Comparison of ENCODE assay signal across 9 mouse cellular contexts in the genomic region with DNA sequence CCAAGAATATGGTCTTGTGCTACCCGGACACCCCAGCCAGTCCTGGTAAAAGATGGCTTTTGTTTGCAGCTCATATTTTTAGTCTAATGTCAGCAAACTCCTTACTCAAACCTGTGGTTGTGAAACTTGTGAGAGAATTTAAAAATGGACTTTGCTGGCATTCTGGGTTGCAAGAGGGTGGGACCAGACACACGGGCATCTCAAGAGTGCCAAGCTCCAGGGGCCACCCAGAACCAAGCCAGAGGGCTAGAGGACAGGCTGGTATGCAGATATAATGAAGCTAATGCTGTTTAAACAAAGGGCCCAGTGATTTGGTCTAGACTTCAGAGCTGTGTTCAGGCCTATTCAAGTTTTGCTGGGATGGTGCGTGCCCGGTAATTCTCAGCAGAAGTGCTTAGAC. TPM values are rescaled to one million over a fixed set of nuclear protein-coding genes. Genes with fewer than 3 reads are reported as not detected.
DNase-seq lines count a peak whose midpoint lies in the region; ATAC-seq and TF ChIP-seq lines count a peak whose summit lies in the region.
"Had no signal": no experiment of that assay in that cellular context is flagged by ENCODE, and none has a peak within 500 bp of the region (broad histone marks: within the 10 kb centered on the region; RNA-seq: fewer than 3 reads in every experiment).

No protein-coding gene starts in this region.

- no peak for TF ChIP-seq POLR2A in bone marrow, adult 2 months (IDR thresholded peaks at IDR 0.05; ENCODE audit: borderline replicate concordance, control insufficient read depth, low read depth, low read length)

- H3K9ac ChIP-seq in heart, embryonic 16.5 days (ENCODE audit: low read length): peak overlapping the region; percentile 87
- H3K9ac ChIP-seq in hindbrain, embryonic 13.5 days: peak overlapping the region; percentile 88
- peak overlapping the region; percentile 77; the same call in 1 of the 2 replicates for H3K9ac ChIP-seq in midbrain, embryonic 15.5 days

- peaks cover 4% of the 10 kb centered on the region; the same call in 1 of the 2 replicates for H3K27me3 ChIP-seq in heart, embryonic 16.5 days (ENCODE audit: control insufficient read depth, insufficient read depth, low read length)
- H3K27me3 ChIP-seq in hindbrain, embryonic 13.5 days: peaks cover 19% of the 10 kb centered on the region
- peaks cover 10% of the 10 kb centered on the region; the same call in 1 of the 2 replicates for H3K27me3 ChIP-seq in midbrain, embryonic 15.5 days (replicated peaks)

- no peak for TF ChIP-seq CTCF in bone marrow, adult 2 months (IDR thresholded peaks at IDR 0.05; ENCODE audit: control insufficient read depth, insufficient read depth, low read length)

- H3K4me1 ChIP-seq in heart, embryonic 16.5 days (ENCODE audit: control insufficient read depth, insufficient read depth, low read length): peaks cover 49% of the 10 kb centered on the region
- peaks cover 10% of the 10 kb centered on the region for H3K4me1 ChIP-seq in bone marrow, adult 2 months (ENCODE audit: control insufficient read depth, insufficient read depth, low read length)
- peaks cover 68% of the 10 kb centered on the region for H3K4me1 ChIP-seq in hindbrain, embryonic 13.5 days (replicated peaks)
- peaks cover 63% of the 10 kb centered on the region for H3K4me1 ChIP-seq in midbrain, embryonic 15.5 days

- H3K9me3 ChIP-seq in heart, embryonic 16.5 days (replicated peaks; ENCODE audit: control insufficient read depth, low read length): no peaks in the 10 kb centered on the region
- no peaks in the 10 kb centered on the region for H3K9me3 ChIP-seq in hindbrain, embryonic 13.5 days
- no peaks in the 10 kb centered on the region for H3K9me3 ChIP-seq in midbrain, embryonic 15.5 days

- ATAC-seq in heart, embryonic 16.5 days (replicated peaks; ENCODE audit: extremely low read depth, insufficient read depth, low FRiP score): no peak
- ATAC-seq in hindbrain, embryonic 13.5 days (ENCODE audit: low FRiP score): no peak
- ATAC-seq in midbrain, embryonic 15.5 days (replicated peaks): no peak

- H3K27ac ChIP-seq in heart, embryonic 16.5 days (ENCODE audit: low read length): 0 out of 2 replicates have a peak overlapping the region, but pooled peaks have one; percentile 10
- 0 out of 2 replicates have a peak overlapping the region, but pooled peaks have one; percentile 1 for H3K27ac ChIP-seq in bone marrow, adult 2 months (ENCODE audit: control insufficient read depth, insufficient read depth, low read depth, low read length, poor library complexity)
- no peak overlapping the region for H3K27ac ChIP-seq in hindbrain, embryonic 13.5 days
- no peak overlapping the region for H3K27ac ChIP-seq in midbrain, embryonic 15.5 days

- peak overlapping the region; percentile 88 for H3K4me2 ChIP-seq in heart, embryonic 16.5 days (ENCODE audit: low read depth, low read length)
- peak overlapping the region; percentile 93 for H3K4me2 ChIP-seq in hindbrain, embryonic 13.5 days
- peak overlapping the region; percentile 84 for H3K4me2 ChIP-seq in midbrain, embryonic 15.5 days

- peak overlapping the region; percentile 86 for H3K4me3 ChIP-seq in heart, embryonic 16.5 days (ENCODE audit: low read length)
- peak overlapping the region; percentile 55 for H3K4me3 ChIP-seq in bone marrow, adult 2 months (replicated peaks; ENCODE audit: control insufficient read depth, low read depth, low read length)
- H3K4me3 ChIP-seq in hindbrain, embryonic 13.5 days: peak overlapping the region; percentile 86
- H3K4me3 ChIP-seq in midbrain, embryonic 15.5 days: peak overlapping the region; percentile 65

- WGBS in heart, embryonic 16.5 days: 49% methylated on average over 4 of the region's 4 CpGs
- WGBS in bone marrow, adult 2 months: 33% methylated on average over 4 of the region's 4 CpGs
- WGBS in hindbrain, embryonic 13.5 days: 51% methylated on average over 4 of the region's 4 CpGs
- 52% methylated on average over 4 of the region's 4 CpGs for WGBS in midbrain, embryonic 15.5 days

- intact Hi-C loops in heart, postnatal 36 days (cut with DNase I): loop anchor here (2.0 to 5.0 kb wide), 3 partner anchors 17 to 195 kb away; no protein-coding TSS in a partner anchor

- H3K36me3 ChIP-seq in heart, embryonic 16.5 days (ENCODE audit: control insufficient read depth, insufficient read depth): no peaks in the 10 kb centered on the region
- no peaks in the 10 kb centered on the region for H3K36me3 ChIP-seq in hindbrain, embryonic 13.5 days
- no peaks in the 10 kb centered on the region for H3K36me3 ChIP-seq in midbrain, embryonic 15.5 days (replicated peaks)

- no peak for DNase-seq in heart, postnatal 36 days
- no peak for DNase-seq in spleen, adult 12 weeks (ENCODE audit: low spot score)
- no peak for DNase-seq in cerebellum, postnatal 4 days (ENCODE audit: low spot score in 2 of 2)
- no peak for DNase-seq in layer of hippocampus, postnatal 14 days (ENCODE audit: low spot score in 2 of 2)
- DNase-seq: right cerebral cortex, adult 18-20 months had no signal

RNA-seq across cellular contexts. Expression of a gene that starts 2.1 kb away (rescaled TPM):
- polyA plus RNA-seq in heart, embryonic 16.5 days (2015; fragmentation: Nextera tagmentation; extraction: Ambion mirVana): 2.3 and 2.6 TPM in 2 replicates
- 1 to 10 TPM; 2.8 to 3.2 TPM for total RNA-seq in heart, postnatal 36 days (2021)
- polyA plus RNA-seq in bone marrow, adult 2 months (2011; ENCODE audit: insufficient read depth, insufficient read length, low replicate concordance, missing spikeins): 5.3 and 6.4 TPM in 2 replicates
- 2.7 and 3.2 TPM in 2 replicates for polyA plus RNA-seq in hindbrain, embryonic 13.5 days (2015; fragmentation: Nextera tagmentation; extraction: Ambion mirVana)
- polyA plus RNA-seq in midbrain, embryonic 15.5 days (2015; fragmentation: Nextera tagmentation; extraction: Ambion mirVana): 3.8 and 4.1 TPM in 2 replicates
- total RNA-seq in layer of hippocampus, postnatal 14 days (2021): 10 to 100 TPM; 59.8 to 61.9 TPM

Comparison
In these comparisons a context has a peak if more than half of its experiments do, and no peak if none do; other contexts are left out.
1. H3K27ac ChIP-seq: peak in heart, embryonic 16.5 days (single experiment) and bone marrow, adult 2 months (single experiment); none in hindbrain, embryonic 13.5 days (single experiment) and midbrain, embryonic 15.5 days (single experiment).
2. Peak in every context shown above with its lines, with median percentiles within 50 percentile points of each other: H3K4me2 ChIP-seq, H3K4me3 ChIP-seq and H3K9ac ChIP-seq.